9 mouse cellular contexts compared by ENCODE assay signal in genomic region chr1:74507780-74508179, GRCm38 (mm10). TPM values are rescaled to one million over a fixed set of nuclear protein-coding genes. Genes with fewer than 3 reads are reported as not detected.
DNase-seq lines count a peak whose midpoint lies in the region; ATAC-seq lines count a peak whose summit lies in the region.
"Had no signal": no experiment of that assay in that cellular context is flagged by ENCODE, and none has a peak within 500 bp of the region (broad histone marks: within the 10 kb centered on the region; RNA-seq: fewer than 3 reads in every experiment).

No protein-coding gene starts in this region.

- peak overlapping the region; percentile 91; the same call in 1 of the 2 replicates for H3K4me2 ChIP-seq in lung, embryonic 16.5 days (ENCODE audit: low read depth, low read length)
- H3K4me2 ChIP-seq in embryonic facial prominence, embryonic 15.5 days (replicated peaks) = peak overlapping the region; percentile 77
- H3K4me2 ChIP-seq in limb, embryonic 12.5 days = peak overlapping the region; percentile 80
- H3K4me2 ChIP-seq in stomach, embryonic 15.5 days = peak overlapping the region; percentile 62

- H3K36me3 ChIP-seq in lung, embryonic 16.5 days (ENCODE audit: control insufficient read depth, insufficient read depth, low read length) = no peaks in the 10 kb centered on the region
- peaks cover 2% of the 10 kb centered on the region; the same call in 1 of the 2 replicates for H3K36me3 ChIP-seq in embryonic facial prominence, embryonic 15.5 days
- peaks cover 20% of the 10 kb centered on the region for H3K36me3 ChIP-seq in limb, embryonic 12.5 days
- H3K36me3 ChIP-seq in stomach, embryonic 15.5 days = no peaks in the 10 kb centered on the region

- no peaks in the 10 kb centered on the region for H3K9me3 ChIP-seq in lung, embryonic 16.5 days (ENCODE audit: control insufficient read depth, low read length)
- H3K9me3 ChIP-seq in embryonic facial prominence, embryonic 15.5 days (replicated peaks) = no peaks in the 10 kb centered on the region
- H3K9me3 ChIP-seq in limb, embryonic 12.5 days = no peaks in the 10 kb centered on the region
- no peaks in the 10 kb centered on the region for H3K9me3 ChIP-seq in stomach, embryonic 15.5 days

- H3K27me3 ChIP-seq in lung, embryonic 16.5 days (ENCODE audit: control insufficient read depth, insufficient read depth, low read depth, low read length) = no peaks in the 10 kb centered on the region
- no peaks in the 10 kb centered on the region for H3K27me3 ChIP-seq in embryonic facial prominence, embryonic 15.5 days
- H3K27me3 ChIP-seq in limb, embryonic 12.5 days = no peaks in the 10 kb centered on the region
- H3K27me3 ChIP-seq in stomach, embryonic 15.5 days (replicated peaks) = no peaks in the 10 kb centered on the region

- 94% methylated on average over 2 of the region's 2 CpGs for WGBS in lung, embryonic 16.5 days
- WGBS in embryonic facial prominence, embryonic 15.5 days = 91% methylated on average over 2 of the region's 2 CpGs
- 93% methylated on average over 2 of the region's 2 CpGs for WGBS in limb, embryonic 12.5 days
- 90% methylated on average over 2 of the region's 2 CpGs for WGBS in stomach, embryonic 15.5 days

- no peak overlapping the region for H3K27ac ChIP-seq in lung, embryonic 16.5 days (ENCODE audit: low read length)
- no peak overlapping the region for H3K27ac ChIP-seq in embryonic facial prominence, embryonic 15.5 days (replicated peaks)
- no peak overlapping the region for H3K27ac ChIP-seq in limb, embryonic 12.5 days
- no peak overlapping the region for H3K27ac ChIP-seq in stomach, embryonic 15.5 days

- peaks cover 26% of the 10 kb centered on the region for H3K4me1 ChIP-seq in lung, embryonic 16.5 days (replicated peaks; ENCODE audit: control insufficient read depth, insufficient read depth, low read length)
- H3K4me1 ChIP-seq in embryonic facial prominence, embryonic 15.5 days = peaks cover 22% of the 10 kb centered on the region
- peaks cover 27% of the 10 kb centered on the region for H3K4me1 ChIP-seq in limb, embryonic 12.5 days (replicated peaks)
- H3K4me1 ChIP-seq in stomach, embryonic 15.5 days = peaks cover 17% of the 10 kb centered on the region

- no peak for ATAC-seq in lung, embryonic 16.5 days (ENCODE audit: low read depth)
- no peak for ATAC-seq in embryonic facial prominence, embryonic 15.5 days (ENCODE audit: insufficient number of reproducible peaks, low FRiP score, low TSS enrichment, low read depth)
- no peak for ATAC-seq in limb, embryonic 12.5 days (ENCODE audit: insufficient number of reproducible peaks, insufficient read depth, low FRiP score, low TSS enrichment, low read depth)
- no peak for ATAC-seq in stomach, embryonic 15.5 days (ENCODE audit: insufficient read depth, low FRiP score, low read depth)

- no peak for DNase-seq in lung, postnatal 36 days
- no peak for DNase-seq in frontal cortex, postnatal 36 days (ENCODE audit: low spot score in 2 of 2)
- DNase-seq in urinary bladder, postnatal 10 days (ENCODE audit: low spot score) = no peak
- DNase-seq in spleen, postnatal 4 days (ENCODE audit: low spot score in 2 of 2) = no peak
- DNase-seq: adrenal gland, postnatal 36 days had no signal

- no peak overlapping the region for H3K4me3 ChIP-seq in lung, embryonic 16.5 days (ENCODE audit: low read length)
- H3K4me3 ChIP-seq in embryonic facial prominence, embryonic 15.5 days (replicated peaks) = peak overlapping the region; percentile 92
- H3K4me3 ChIP-seq in limb, embryonic 12.5 days (replicated peaks) = peak overlapping the region; percentile 90; the same call in 1 of the 2 replicates
- H3K4me3 ChIP-seq in stomach, embryonic 15.5 days (replicated peaks) = no peak overlapping the region

- no peak overlapping the region for H3K9ac ChIP-seq in lung, embryonic 16.5 days (ENCODE audit: low read length)
- H3K9ac ChIP-seq in embryonic facial prominence, embryonic 15.5 days = no peak overlapping the region; the same call in 1 of the 2 replicates
- no peak overlapping the region for H3K9ac ChIP-seq in limb, embryonic 12.5 days (replicated peaks)
- no peak overlapping the region for H3K9ac ChIP-seq in stomach, embryonic 15.5 days

RNA-seq across cellular contexts. Expression of gene Cnot9, which starts 1.9 kb away (rescaled TPM):
- polyA plus RNA-seq in lung, embryonic 16.5 days (2015; fragmentation: Nextera tagmentation; extraction: Ambion mirVana) = 54.0 and 60.2 TPM in 2 replicates
- polyA plus RNA-seq in embryonic facial prominence, embryonic 15.5 days (2015; fragmentation: Nextera tagmentation; extraction: Ambion mirVana) = 55.7 and 59.7 TPM in 2 replicates
- 82.6 and 84.5 TPM in 2 replicates for polyA plus RNA-seq in limb, embryonic 12.5 days (2016; fragmentation: Nextera tagmentation; extraction: Ambion mirVana)
- 51.1 and 57.6 TPM in 2 replicates for polyA plus RNA-seq in stomach, embryonic 15.5 days (2015; fragmentation: Nextera tagmentation; extraction: Ambion mirVana)

RNA-seq across cellular contexts. Expression of gene Plcd4, which starts 34.9 kb away (rescaled TPM):
- 0.40 and 0.78 TPM in 2 replicates for polyA plus RNA-seq in lung, embryonic 16.5 days (2015; fragmentation: Nextera tagmentation; extraction: Ambion mirVana)
- 0.80 and 1.6 TPM in 2 replicates for polyA plus RNA-seq in embryonic facial prominence, embryonic 15.5 days (2015; fragmentation: Nextera tagmentation; extraction: Ambion mirVana)
- 0.51 and 1.0 TPM in 2 replicates for polyA plus RNA-seq in limb, embryonic 12.5 days (2016; fragmentation: Nextera tagmentation; extraction: Ambion mirVana)
- polyA plus RNA-seq in stomach, embryonic 15.5 days (2015; fragmentation: Nextera tagmentation; extraction: Ambion mirVana) = 0.69 and 1.1 TPM in 2 replicates

RNA-seq across cellular contexts. Expression of gene Usp37, which starts 36.3 kb away (rescaled TPM):
- polyA plus RNA-seq in lung, embryonic 16.5 days (2015; fragmentation: Nextera tagmentation; extraction: Ambion mirVana) = 29.9 and 31.0 TPM in 2 replicates
- polyA plus RNA-seq in embryonic facial prominence, embryonic 15.5 days (2015; fragmentation: Nextera tagmentation; extraction: Ambion mirVana) = 26.1 and 28.8 TPM in 2 replicates
- 43.2 and 46.2 TPM in 2 replicates for polyA plus RNA-seq in limb, embryonic 12.5 days (2016; fragmentation: Nextera tagmentation; extraction: Ambion mirVana)
- polyA plus RNA-seq in stomach, embryonic 15.5 days (2015; fragmentation: Nextera tagmentation; extraction: Ambion mirVana) = 24.1 and 26.6 TPM in 2 replicates

Comparison
In these comparisons a context has a peak if more than half of its experiments do, and no peak if none do; other contexts are left out.
1. H3K4me3 ChIP-seq: peak in embryonic facial prominence, embryonic 15.5 days (single experiment) and limb, embryonic 12.5 days (single experiment); none in lung, embryonic 16.5 days (single experiment) and stomach, embryonic 15.5 days (single experiment).
2. Peak in every context shown above with its lines, with median percentiles within 50 percentile points of each other: H3K4me2 ChIP-seq.